Mouse (Mus musculus) G1E (cell line): ENCODE measurements around the gene Adam12. TPM values are rescaled to one million over a fixed set of nuclear protein-coding genes. Genes with fewer than 3 reads are reported as not detected.

ENCODE experiments used
- ATAC-seq: 2 replicates; pipeline ENCODE4 v1.8.0; 2016; ENCODE audit warnings: mild to moderate bottlenecking; ENCODE audit not compliant: insufficient number of reproducible peaks, poor library complexity, low FRiP score, severe bottlenecking; ENCODE audit errors: extremely low read depth
- DNase-seq: peaks from one replicate; pipeline ENCODE4 v3.0.0; 2012; ENCODE audit warnings: low spot score
- H3K27me3 ChIP-seq: 2 replicates; pipeline ENCODE4 v1.6.1; 2012; ENCODE audit warnings: mild to moderate bottlenecking, low read length, inconsistent platforms; ENCODE audit not compliant: insufficient read depth
- H3K36me3 ChIP-seq: replicated peaks from 2 replicates; pipeline ENCODE3; 2012; ENCODE audit warnings: mild to moderate bottlenecking, inconsistent platforms
- H3K4me1 ChIP-seq: 2 replicates; pipeline ENCODE4 v1.6.1; 2012; ENCODE audit warnings: low read depth, low read length, inconsistent platforms, mixed read lengths; ENCODE audit not compliant: insufficient read depth
- H3K4me3 ChIP-seq: 2 replicates; pipeline ENCODE4 v1.5.1; 2012; ENCODE audit warnings: low read depth, mild to moderate bottlenecking, inconsistent platforms, low read length, moderate library complexity, mixed read lengths
- H3K9me3 ChIP-seq: replicated peaks from 2 replicates; pipeline ENCODE4 v1.6.1; 2012; ENCODE audit warnings: inconsistent platforms
- CTCF ChIP-seq: IDR thresholded peaks from 2 replicates; pipeline ENCODE4 v1.5.1; 2012; ENCODE audit warnings: low read depth, low read length, inconsistent platforms, mixed read lengths
- GATA1 ChIP-seq: IDR thresholded peaks from 2 replicates; pipeline ENCODE4 v1.6.1; 2012; ENCODE audit warnings: borderline replicate concordance, low read length, inconsistent platforms, mixed read lengths
- GATA2 ChIP-seq: IDR thresholded peaks from 2 replicates; pipeline ENCODE4 v1.6.1; 2012; ENCODE audit warnings: low read depth, low read length, inconsistent platforms, borderline replicate concordance
- POLR2AphosphoS5 ChIP-seq: IDR thresholded peaks from 2 replicates; pipeline ENCODE4 v1.6.1; 2012; ENCODE audit warnings: low read depth, low read length, inconsistent platforms; ENCODE audit not compliant: insufficient replicate concordance
- TAL1 ChIP-seq: conservative IDR thresholded peaks from 2 replicates; pipeline ENCODE4 v1.6.1; 2012; ENCODE audit warnings: low read depth, low read length, inconsistent platforms, mixed read lengths
- polyA plus RNA-seq: library from polyadenylated mRNA; stranded (reverse); fragments of >175 nt; gene quantifications from 2 replicates; pipeline ENCODE4 v1.2.3, GENCODE M21; 2012
- total RNA-seq, 2 experiments: library from RNA; stranded (forward) in 1 of 2; stranded (reverse) in 1 of 2; fragments of 200-1000 nt in 1 of 2; fragments of >200 nt in 1 of 2; fragmentation: Nextera tagmentation in 1 of 2; gene quantifications; 2 replicates each; pipeline ENCODE4 v1.2.3; 2014 to 2017

Gene Adam12
- total and polyA plus RNA-seq, 3 experiments = 0.16 TPM; not detected in 2

DNA sequence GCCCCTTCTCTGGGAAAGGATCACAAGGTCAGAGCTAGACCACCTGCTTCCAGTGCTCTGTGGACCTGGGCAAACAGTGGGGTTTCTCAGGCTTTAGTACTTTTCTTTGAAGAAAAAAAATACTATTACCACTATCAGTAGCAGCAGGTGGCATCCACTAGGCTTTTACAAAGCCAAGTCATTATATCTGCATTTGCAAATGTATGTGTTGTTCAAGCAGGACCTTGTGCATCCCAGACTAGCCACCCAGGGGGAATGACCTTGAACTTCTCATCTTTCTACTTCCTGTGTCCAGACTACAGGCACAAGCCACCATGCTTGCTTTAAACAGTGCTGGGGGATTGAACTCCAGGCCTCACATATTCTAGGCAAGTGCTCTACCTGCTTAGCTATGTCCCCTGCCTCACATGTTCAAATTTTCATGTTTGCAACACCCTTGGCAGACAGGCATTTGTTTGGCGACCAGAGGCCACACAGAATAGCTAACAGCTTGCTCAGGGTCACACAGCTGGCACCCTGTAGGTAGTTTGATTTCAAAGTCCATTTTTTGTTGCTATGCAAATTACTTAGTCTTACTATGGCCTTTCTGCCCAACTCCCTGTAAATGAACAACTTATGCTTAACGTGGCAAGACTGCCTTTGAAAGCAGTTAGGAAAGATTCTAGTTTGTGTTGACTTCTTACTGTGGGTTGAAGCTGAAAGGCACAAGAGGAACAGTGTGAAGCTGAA lies 209.6 kb downstream of the Adam12 start:
- no peaks in the 10 kb centered on the region for H3K27me3 ChIP-seq
- no peaks in the 10 kb centered on the region for H3K36me3 ChIP-seq
- H3K4me3 ChIP-seq = no peak overlapping the region
- DNase-seq (no peak), ATAC-seq (no peak)
- H3K4me1 ChIP-seq = no peaks in the 10 kb centered on the region
- TF ChIP-seq POLR2AphosphoS5 (no peak), CTCF (no peak), TAL1 (no peak), GATA2 (no peak), GATA1 (no peak)
- peaks cover 74% of the 10 kb centered on the region for H3K9me3 ChIP-seq

- no peak overlapping the region for H3K4me3 ChIP-seq
- no peak for DNase-seq
- H3K27me3 ChIP-seq = no peaks in the 10 kb centered on the region
- no peak for TF ChIP-seq GATA1
- no peak for TF ChIP-seq POLR2AphosphoS5
- no peak for TF ChIP-seq CTCF
- TF ChIP-seq TAL1 = no peak
- no peak for TF ChIP-seq GATA2
- no peaks in the 10 kb centered on the region for H3K4me1 ChIP-seq
- ATAC-seq = no peak
- peaks cover 64% of the 10 kb centered on the region for H3K9me3 ChIP-seq
- no peaks in the 10 kb centered on the region for H3K36me3 ChIP-seq
Observed at GRCm38 (mm10) chr7:134015226-134015625, 216.7 kb downstream of the Adam12 start.

GRCm38 (mm10) chr7:134014733-134015132 lies 217.2 kb downstream of the Adam12 start:
- no peak overlapping the region for H3K4me3 ChIP-seq
- peaks cover 59% of the 10 kb centered on the region for H3K9me3 ChIP-seq
- DNase-seq (no peak), ATAC-seq (no peak)
- TF ChIP-seq POLR2AphosphoS5 = no peak
- no peak for TF ChIP-seq TAL1
- no peak for TF ChIP-seq CTCF
- no peak for TF ChIP-seq GATA2
- TF ChIP-seq GATA1 = no peak
- H3K27me3 ChIP-seq = no peaks in the 10 kb centered on the region
- no peaks in the 10 kb centered on the region for H3K36me3 ChIP-seq
- H3K4me1 ChIP-seq = no peaks in the 10 kb centered on the region

GRCm38 (mm10) chr7:134009157-134009556 lies 222.8 kb downstream of the Adam12 start:
- no peaks in the 10 kb centered on the region for H3K36me3 ChIP-seq
- no peak overlapping the region for H3K4me3 ChIP-seq
- DNase-seq (no peak), ATAC-seq (no peak)
- H3K4me1 ChIP-seq = no peaks in the 10 kb centered on the region
- peaks cover 57% of the 10 kb centered on the region for H3K9me3 ChIP-seq
- H3K27me3 ChIP-seq = no peaks in the 10 kb centered on the region
- TF ChIP-seq TAL1 = no peak
- TF ChIP-seq GATA2 = no peak
- no peak for TF ChIP-seq CTCF
- TF ChIP-seq POLR2AphosphoS5 = no peak

GRCm38 (mm10) chr7:134007942-134008361 lies 224.0 kb downstream of the Adam12 start:
- DNase-seq = no peak
- ATAC-seq = no peak
- no peak for TF ChIP-seq GATA1
- TF ChIP-seq GATA2 = no peak
- no peak for TF ChIP-seq CTCF
- no peak for TF ChIP-seq POLR2AphosphoS5
- Histone ChIP-seq H3K36me3 (no peaks in the 10 kb centered on the region), H3K9me3 (peaks cover 50% of the 10 kb centered on the region), H3K4me3 (no peak overlapping the region), H3K27me3 (no peaks in the 10 kb centered on the region), H3K4me1 (no peaks in the 10 kb centered on the region)

GRCm38 (mm10) chr7:134001581-134001980 lies 230.4 kb downstream of the Adam12 start:
- no peak for ATAC-seq
- H3K4me1 ChIP-seq = no peaks in the 10 kb centered on the region
- no peak for DNase-seq
- H3K36me3 ChIP-seq = no peaks in the 10 kb centered on the region
- H3K27me3 ChIP-seq = no peaks in the 10 kb centered on the region
- no peak overlapping the region for H3K4me3 ChIP-seq
- TF ChIP-seq CTCF = no peak
- TF ChIP-seq TAL1 = no peak
- TF ChIP-seq POLR2AphosphoS5 = no peak
- no peak for TF ChIP-seq GATA2
- no peak for TF ChIP-seq GATA1
- H3K9me3 ChIP-seq = peaks cover 53% of the 10 kb centered on the region
